Mouse (Mus musculus) kidney, postnatal 0 days (tissue): ENCODE measurements at regions not wholly inside any gene's neighbourhood (a gene's known extent, or its start where the extent isn't known, plus 50 kb on each side); places are given as distances from the start of the nearest gene placed in this dataset.

Experiments
- ATAC-seq: fragments of 200-750 bp; cut with Nextera tagmentation; replicated peaks from 2 replicates; pipeline ENCODE4 v1.8.0; 2017; ENCODE audit warnings: low read depth, moderate number of reproducible peaks, moderate TSS enrichment, moderate library complexity; ENCODE audit not compliant: low FRiP score
- DNase-seq: peaks from one replicate; pipeline ENCODE4 v3.0.0-alpha.2; 2016; ENCODE audit warnings: low spot score
- H3K27ac ChIP-seq: fragments of 300-500 bp; sonication (generic); 2 replicates; pipeline ENCODE4 v1.5.1; 2014; ENCODE audit warnings: mild to moderate bottlenecking
- H3K27me3 ChIP-seq: fragments of 300-500 bp; sonication (generic); 2 replicates; pipeline ENCODE4 v1.6.1; 2014; ENCODE audit warnings: low read length, mixed read lengths; ENCODE audit not compliant: insufficient read depth
- H3K36me3 ChIP-seq: fragments of 300-500 bp; sonication (generic); 2 replicates; pipeline ENCODE4 v1.6.1; 2014; ENCODE audit warnings: low read length, mixed read lengths; ENCODE audit not compliant: insufficient read depth
- H3K4me1 ChIP-seq: fragments of 300-500 bp; sonication (generic); replicated peaks from 2 replicates; pipeline ENCODE4 v1.6.1; 2014; ENCODE audit warnings: antibody characterized with exemption, low read length, mixed read lengths; ENCODE audit not compliant: insufficient read depth
- H3K4me2 ChIP-seq: fragments of 300-500 bp; sonication (generic); 2 replicates; pipeline ENCODE4 v1.6.1; 2014; ENCODE audit warnings: mild to moderate bottlenecking, low read length, moderate library complexity, mixed read lengths
- H3K4me3 ChIP-seq: fragments of 300-500 bp; sonication (generic); replicated peaks from 2 replicates; pipeline ENCODE4 v1.5.1; 2014; ENCODE audit warnings: low read depth, low read length
- H3K9ac ChIP-seq: fragments of 300-500 bp; sonication (generic); 2 replicates; pipeline ENCODE4 v1.6.1; 2014; ENCODE audit warnings: low read depth, low read length
- H3K9me3 ChIP-seq: fragments of 300-500 bp; sonication (generic); replicated peaks from 2 replicates; pipeline ENCODE4 v1.6.1; 2016; ENCODE audit warnings: low read length, inconsistent platforms, mixed read lengths
- CTCF ChIP-seq: IDR thresholded peaks from 2 replicates; pipeline ENCODE4 v1.5.1; 2016; ENCODE audit warnings: antibody characterized with exemption, low read depth, mild to moderate bottlenecking, moderate library complexity
- WGBS: fragments of 180-500 bp; shearing (Covaris S2); extraction: QIAGEN DNeasy Blood & Tissue Kit; methylation state at CpG from one replicate; pipeline ENCODE4 v1.1.7; 2014; 5-methylcytosine and 5-hydroxymethylcytosine counted together

DNA sequence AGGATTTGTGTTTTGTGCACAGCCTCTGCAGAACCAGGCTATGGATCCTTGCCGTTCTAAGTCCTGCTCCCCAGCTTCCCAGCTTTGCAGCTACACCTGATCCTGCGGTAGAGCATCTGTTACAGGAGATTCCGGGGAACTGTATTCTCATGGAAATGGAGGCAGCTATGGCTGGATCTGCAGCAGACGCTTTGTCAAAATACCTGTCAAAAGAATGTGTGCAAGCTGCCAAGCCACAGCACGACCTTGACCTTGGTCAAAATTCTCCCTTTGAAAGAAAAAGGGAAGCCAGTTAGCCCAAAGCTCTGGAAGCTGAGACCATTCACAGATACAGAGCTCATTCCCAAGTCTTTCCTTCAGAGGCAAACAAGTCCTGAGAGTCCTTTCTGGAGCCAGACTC lies 255.3 kb downstream of the Med13l start:
- H3K36me3 ChIP-seq: no peaks in the 10 kb centered on the region
- 69% methylated on average over 5 of the region's 5 CpGs for WGBS
- no peak overlapping the region for H3K4me2 ChIP-seq
- H3K9me3 ChIP-seq: no peaks in the 10 kb centered on the region
- H3K4me1 ChIP-seq: no peaks in the 10 kb centered on the region
- H3K4me3 ChIP-seq: no peak overlapping the region
- no peak for TF ChIP-seq CTCF
- ATAC-seq: no peak
- no peak overlapping the region for H3K9ac ChIP-seq
- H3K27me3 ChIP-seq: no peaks in the 10 kb centered on the region
- no peak for DNase-seq
- H3K27ac ChIP-seq: no peak overlapping the region

DNA sequence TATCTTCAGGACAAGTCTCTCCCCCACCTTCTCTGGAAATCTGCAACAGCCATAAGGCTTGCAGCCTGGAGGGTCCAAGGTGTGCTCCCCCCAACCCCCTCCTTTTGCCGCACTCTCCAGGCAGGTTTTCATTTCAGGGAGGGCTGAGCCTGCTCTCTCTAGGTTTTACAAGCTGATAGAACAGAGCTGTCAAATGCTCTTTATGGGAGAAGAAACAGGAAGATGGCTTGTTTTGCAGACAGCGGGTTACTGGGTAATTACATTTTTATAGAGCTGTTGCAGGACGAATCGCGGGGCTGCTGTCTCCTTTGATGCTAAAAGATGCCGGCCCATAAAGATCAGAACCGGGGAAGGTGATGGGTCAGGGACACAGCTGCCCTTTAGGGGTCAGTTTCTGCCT lies 257.8 kb downstream of the Med13l start:
- Histone ChIP-seq H3K9me3 (no peaks in the 10 kb centered on the region), H3K9ac (no peak overlapping the region), H3K4me3 (no peak overlapping the region), H3K27ac (no peak overlapping the region), H3K27me3 (no peaks in the 10 kb centered on the region), H3K36me3 (no peaks in the 10 kb centered on the region), H3K4me2 (no peak overlapping the region), H3K4me1 (no peaks in the 10 kb centered on the region)
- TF ChIP-seq CTCF: no peak
- ATAC-seq: no peak
- DNase-seq: no peak
- 9% methylated on average over 7 of the region's 7 CpGs for WGBS

DNA sequence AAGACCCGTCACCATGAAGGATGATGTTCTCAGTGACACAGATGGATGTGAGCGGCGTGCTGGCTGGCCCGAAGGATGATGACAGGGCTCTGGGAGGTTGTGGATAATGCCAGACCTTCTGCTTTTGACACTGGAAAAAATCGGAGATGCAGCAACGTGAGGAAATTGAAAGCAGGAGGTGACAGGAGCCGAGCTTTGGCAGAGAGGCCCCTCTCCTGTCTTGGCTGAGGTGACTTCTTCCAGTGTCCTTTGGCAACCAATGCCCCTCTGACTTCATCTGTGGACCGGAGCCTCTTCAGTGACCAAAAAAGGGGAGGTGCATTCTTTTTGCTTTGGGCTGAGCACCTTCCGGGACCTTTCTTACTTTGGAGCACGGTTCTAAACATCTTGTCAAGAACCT lies 264.3 kb downstream of the Med13l start:
- no peak overlapping the region for H3K4me2 ChIP-seq
- ATAC-seq (no peak), DNase-seq (no peak)
- no peak overlapping the region for H3K9ac ChIP-seq
- no peak overlapping the region for H3K27ac ChIP-seq
- no peaks in the 10 kb centered on the region for H3K4me1 ChIP-seq
- no peak for TF ChIP-seq CTCF
- no peaks in the 10 kb centered on the region for H3K9me3 ChIP-seq
- WGBS: 84% methylated on average over 10 of the region's 10 CpGs
- no peak overlapping the region for H3K4me3 ChIP-seq
- no peaks in the 10 kb centered on the region for H3K27me3 ChIP-seq
- H3K36me3 ChIP-seq: no peaks in the 10 kb centered on the region

DNA sequence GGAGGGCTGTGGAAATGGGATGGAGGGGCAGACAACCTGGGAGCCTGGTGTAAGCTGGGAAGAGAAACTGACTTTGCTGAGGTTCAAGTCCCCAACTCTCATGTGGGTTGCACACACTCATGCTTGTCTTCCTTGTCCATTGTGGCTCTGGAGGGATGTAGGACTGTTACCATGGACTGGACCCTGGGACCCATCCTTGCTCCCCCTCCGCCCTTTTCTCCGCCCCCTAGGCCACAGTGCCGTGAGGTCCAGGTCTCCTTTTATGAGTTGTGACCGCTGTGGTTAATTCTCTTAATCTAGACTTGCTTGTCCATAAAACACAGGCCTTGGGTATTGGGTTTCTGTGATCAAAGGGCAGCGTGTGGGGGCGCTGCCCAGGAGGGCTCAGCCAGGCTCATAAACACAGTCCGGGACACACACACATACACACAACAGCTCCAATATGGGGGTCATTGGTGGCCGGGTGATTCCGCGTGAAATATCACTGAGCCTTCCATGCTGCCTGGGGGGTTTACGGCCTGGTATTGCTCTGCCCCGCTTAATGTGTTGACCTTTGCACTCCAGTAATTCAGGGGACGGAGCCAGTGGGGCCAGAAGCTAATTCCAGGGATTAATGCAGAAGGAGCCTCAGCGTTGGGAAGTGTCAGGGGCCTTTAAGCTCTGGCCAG lies 268.7 kb downstream of the Med13l start:
- H3K4me3 ChIP-seq: no peak overlapping the region
- no peak overlapping the region for H3K9ac ChIP-seq
- H3K36me3 ChIP-seq: no peaks in the 10 kb centered on the region
- H3K27ac ChIP-seq: no peak overlapping the region
- no peaks in the 10 kb centered on the region for H3K9me3 ChIP-seq
- no peaks in the 10 kb centered on the region for H3K4me1 ChIP-seq
- H3K4me2 ChIP-seq: no peak overlapping the region
- WGBS: 26% methylated on average over 14 of the region's 14 CpGs
- H3K27me3 ChIP-seq: no peaks in the 10 kb centered on the region
- ATAC-seq: no peak
- DNase-seq: peak; percentile 22
- TF ChIP-seq CTCF: no peak

DNA sequence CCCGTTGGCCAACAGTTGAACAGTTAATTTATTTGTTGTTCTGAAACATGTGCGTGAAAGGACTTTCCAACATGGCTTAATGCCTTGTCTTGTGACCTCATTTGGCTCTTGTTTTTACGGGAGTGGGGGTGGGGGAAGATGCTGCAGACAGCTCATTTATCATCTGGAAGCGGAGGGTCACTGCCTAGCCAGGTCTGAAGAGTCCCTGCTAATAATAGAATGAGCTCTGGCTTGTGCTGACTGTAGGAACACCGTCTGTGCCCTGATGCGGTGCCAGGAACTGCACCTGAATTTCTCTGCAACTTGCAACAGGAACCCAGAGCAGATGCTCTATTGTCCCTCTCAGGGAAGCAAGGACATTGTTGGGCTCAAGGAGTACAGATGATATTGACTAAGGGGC lies 272.2 kb downstream of the Med13l start:
- Histone ChIP-seq H3K4me2 (no peak overlapping the region), H3K4me1 (no peaks in the 10 kb centered on the region), H3K27me3 (no peaks in the 10 kb centered on the region), H3K9me3 (no peaks in the 10 kb centered on the region), H3K9ac (no peak overlapping the region), H3K27ac (no peak overlapping the region), H3K36me3 (no peaks in the 10 kb centered on the region), H3K4me3 (no peak overlapping the region)
- TF ChIP-seq CTCF: no peak
- peak; percentile 8 for DNase-seq
- no peak for ATAC-seq
- 14% methylated on average over 6 of the region's 6 CpGs for WGBS

DNA sequence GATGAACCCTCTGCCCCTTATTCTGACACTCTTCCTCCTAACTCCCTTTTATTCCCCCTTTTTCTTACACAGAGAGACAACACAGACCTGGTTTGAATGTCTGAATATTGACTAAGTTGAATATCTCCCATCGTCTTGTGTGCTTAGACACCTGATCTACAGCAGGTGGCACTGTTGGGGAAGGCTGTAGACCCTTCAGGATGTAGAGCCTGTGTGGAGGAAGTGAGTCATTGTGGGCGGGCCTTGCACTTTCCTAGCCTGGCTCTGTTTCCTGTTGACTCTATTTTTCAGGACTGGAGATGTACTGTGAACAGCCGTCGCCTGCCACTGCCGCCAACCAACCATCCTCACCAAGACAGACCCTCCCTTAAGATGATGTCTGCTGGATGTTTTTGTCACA lies 273.6 kb downstream of the Med13l start:
- no peak overlapping the region for H3K9ac ChIP-seq
- ATAC-seq (no peak), DNase-seq (no peak)
- H3K4me3 ChIP-seq: no peak overlapping the region
- H3K9me3 ChIP-seq: no peaks in the 10 kb centered on the region
- no peaks in the 10 kb centered on the region for H3K27me3 ChIP-seq
- peak; percentile 46; the same call in 1 of the 2 replicates for TF ChIP-seq CTCF
- no peaks in the 10 kb centered on the region for H3K36me3 ChIP-seq
- no peak overlapping the region for H3K4me2 ChIP-seq
- H3K27ac ChIP-seq: no peak overlapping the region
- 89% methylated on average over 5 of the region's 5 CpGs for WGBS
- H3K4me1 ChIP-seq: no peaks in the 10 kb centered on the region

DNA sequence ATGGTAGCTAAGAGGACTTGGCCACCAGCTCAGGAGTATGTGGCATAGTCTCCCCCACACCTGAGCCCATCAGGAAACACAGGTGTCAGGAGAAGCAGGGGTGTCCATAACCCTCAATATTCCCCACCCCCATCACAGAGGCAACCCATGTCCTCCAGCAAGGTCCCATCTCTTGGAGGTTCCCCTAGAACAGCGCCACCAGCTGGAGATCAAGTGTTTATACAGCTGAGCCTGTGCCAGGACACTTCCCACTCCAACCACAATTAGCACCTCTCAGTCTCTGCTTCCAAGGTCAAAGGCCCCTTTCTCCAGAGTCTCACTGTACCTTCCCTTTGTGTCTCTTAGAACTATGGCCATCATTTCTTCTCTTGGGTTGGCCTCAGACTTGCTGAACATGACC lies 276.5 kb downstream of the Med13l start:
- H3K4me3 ChIP-seq: no peak overlapping the region
- H3K4me2 ChIP-seq: no peak overlapping the region
- no peaks in the 10 kb centered on the region for H3K27me3 ChIP-seq
- DNase-seq: no peak
- H3K4me1 ChIP-seq: peaks cover 5% of the 10 kb centered on the region; the same call in 1 of the 2 replicates
- WGBS: 41% methylated on average over 1 of the region's 1 CpGs
- H3K9me3 ChIP-seq: no peaks in the 10 kb centered on the region
- TF ChIP-seq CTCF: no peak
- no peak overlapping the region for H3K9ac ChIP-seq
- no peak for ATAC-seq
- H3K27ac ChIP-seq: no peak overlapping the region
- H3K36me3 ChIP-seq: no peaks in the 10 kb centered on the region
